Mouse (Mus musculus) stomach, postnatal 0 days (tissue): ENCODE results near the gene Prdm16. TPM values are rescaled to one million over a fixed set of nuclear protein-coding genes. Genes with fewer than 3 reads are reported as not detected.

Experiments used
- ATAC-seq: fragments of 200-750 bp; cut with Nextera tagmentation; 2 replicates; pipeline ENCODE4 v1.8.0; 2017; ENCODE audit not compliant: low FRiP score, low TSS enrichment
- DNase-seq: peaks from one replicate; pipeline ENCODE4 v3.0.0-alpha.2; 2016; ENCODE audit warnings: low spot score
- H3K27ac ChIP-seq: fragments of 300-500 bp; sonication (generic); replicated peaks from 2 replicates; pipeline ENCODE4 v1.5.1; 2014; ENCODE audit warnings: mild to moderate bottlenecking, control low read depth
- H3K27me3 ChIP-seq: fragments of 300-500 bp; sonication (generic); 2 replicates; pipeline ENCODE4 v1.6.1; 2014; ENCODE audit warnings: low read length; ENCODE audit not compliant: control insufficient read depth, insufficient read depth
- H3K36me3 ChIP-seq: fragments of 300-500 bp; sonication (generic); 2 replicates; pipeline ENCODE4 v1.6.1; 2014; ENCODE audit warnings: low read length, mixed read lengths; ENCODE audit not compliant: control insufficient read depth, insufficient read depth
- H3K4me1 ChIP-seq: fragments of 300-500 bp; sonication (generic); replicated peaks from 2 replicates; pipeline ENCODE4 v1.6.1; 2014; ENCODE audit warnings: antibody characterized with exemption; ENCODE audit not compliant: control insufficient read depth, insufficient read depth
- H3K4me2 ChIP-seq: fragments of 300-500 bp; sonication (generic); replicated peaks from 2 replicates; pipeline ENCODE4 v1.6.1; 2014; ENCODE audit warnings: low read depth, mild to moderate bottlenecking, control low read depth, moderate library complexity
- H3K4me3 ChIP-seq: fragments of 300-500 bp; sonication (generic); 2 replicates; pipeline ENCODE4 v1.5.1; 2014; ENCODE audit warnings: low read depth, low read length, control low read depth
- H3K9ac ChIP-seq: fragments of 300-500 bp; sonication (generic); 2 replicates; pipeline ENCODE4 v1.6.1; 2014; ENCODE audit warnings: mild to moderate bottlenecking, low read length, control low read depth, mixed read lengths
- H3K9me3 ChIP-seq: fragments of 300-500 bp; sonication (generic); 2 replicates; pipeline ENCODE4 v1.6.1; 2016; ENCODE audit warnings: low read length; ENCODE audit not compliant: control insufficient read depth
- CTCF ChIP-seq: IDR thresholded peaks from 2 replicates; pipeline ENCODE4 v1.5.1; 2016; ENCODE audit warnings: antibody characterized with exemption, low read depth, mild to moderate bottlenecking, moderate library complexity
- EP300 ChIP-seq: optimal IDR thresholded peaks from 2 replicates; pipeline ENCODE3; 2016; ENCODE audit warnings: antibody characterized with exemption
- WGBS: fragments of 180-500 bp; shearing (Covaris S2); extraction: QIAGEN DNeasy Blood & Tissue Kit; methylation state at CpG from one replicate; pipeline ENCODE4 v1.1.7; 2014; 5-methylcytosine and 5-hydroxymethylcytosine counted together
- polyA plus RNA-seq: library from polyadenylated mRNA; unstranded; fragments of >200 nt; fragmentation: Nextera tagmentation; extraction: Ambion mirVana; gene quantifications from 2 replicates; pipeline ENCODE4 v1.2.1, GENCODE M21; 2015

Prdm16 gene
- polyA plus RNA-seq, 1 experiment from 2014 or later, result 15.6 TPM

DNA sequence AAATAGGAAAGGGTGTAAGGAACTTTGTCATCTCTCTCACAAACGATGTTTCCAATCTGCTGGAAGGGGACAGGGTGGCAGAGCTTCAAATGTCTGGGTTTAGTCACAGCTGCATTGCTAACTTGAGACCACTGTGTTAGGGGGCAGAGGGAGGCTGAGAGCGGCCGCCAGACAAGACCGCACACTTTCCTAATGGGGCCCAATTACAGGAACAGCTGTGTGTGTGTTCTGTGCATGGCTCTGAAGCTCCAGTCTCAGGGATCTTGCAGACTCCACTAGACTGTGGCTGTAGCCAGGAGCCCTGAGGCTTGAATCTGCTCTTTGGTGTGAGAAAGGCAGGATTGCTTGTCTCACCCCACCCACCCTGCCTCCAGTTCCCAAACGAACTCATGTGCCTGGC lies 148.6 kb downstream of the Prdm16 start:
- WGBS, result 30% methylated on average over 5 of the region's 5 CpGs
- Histone ChIP-seq H3K4me1 (no peaks in the 10 kb centered on the region), H3K27me3 (no peaks in the 10 kb centered on the region), H3K9me3 (no peaks in the 10 kb centered on the region), H3K27ac (no peak overlapping the region), H3K4me2 (no peak overlapping the region), H3K4me3 (no peak overlapping the region), H3K9ac (no peak overlapping the region), H3K36me3 (no peaks in the 10 kb centered on the region; the same call in 1 of the 2 replicates)
- TF ChIP-seq EP300 (no peak), CTCF (no peak)
- ATAC-seq (no peak), DNase-seq (no peak)

DNA sequence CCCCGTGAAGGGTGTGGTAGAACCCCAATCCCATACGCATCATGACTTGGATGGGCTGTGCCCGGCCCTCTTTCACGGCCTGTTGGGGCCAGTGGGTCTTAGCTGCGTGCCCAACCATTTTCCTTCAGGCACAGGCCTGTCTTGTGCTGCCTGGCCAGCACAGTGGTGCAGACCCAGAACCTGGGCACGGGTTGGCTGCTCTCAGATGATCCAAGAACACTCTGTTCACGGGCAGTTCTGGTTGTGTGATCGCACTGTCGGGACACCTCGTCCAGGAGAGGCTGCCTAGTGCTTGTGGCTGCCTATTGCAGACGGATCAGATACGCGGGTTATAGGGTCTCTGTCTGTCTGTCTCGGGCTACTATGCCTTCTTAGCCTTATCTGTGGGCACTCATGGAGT lies 154.0 kb downstream of the Prdm16 start:
- no peaks in the 10 kb centered on the region for H3K36me3 ChIP-seq
- H3K4me3 ChIP-seq, result no peak overlapping the region
- H3K27ac ChIP-seq, result no peak overlapping the region
- H3K4me1 ChIP-seq, result peaks cover 11% of the 10 kb centered on the region
- no peaks in the 10 kb centered on the region for H3K9me3 ChIP-seq
- no peaks in the 10 kb centered on the region for H3K27me3 ChIP-seq
- H3K4me2 ChIP-seq, result no peak overlapping the region
- no peak for ATAC-seq
- H3K9ac ChIP-seq, result no peak overlapping the region
- no peak for TF ChIP-seq CTCF
- no peak for TF ChIP-seq EP300
- WGBS, result 68% methylated on average over 14 of the region's 14 CpGs
- DNase-seq, result no peak

DNA sequence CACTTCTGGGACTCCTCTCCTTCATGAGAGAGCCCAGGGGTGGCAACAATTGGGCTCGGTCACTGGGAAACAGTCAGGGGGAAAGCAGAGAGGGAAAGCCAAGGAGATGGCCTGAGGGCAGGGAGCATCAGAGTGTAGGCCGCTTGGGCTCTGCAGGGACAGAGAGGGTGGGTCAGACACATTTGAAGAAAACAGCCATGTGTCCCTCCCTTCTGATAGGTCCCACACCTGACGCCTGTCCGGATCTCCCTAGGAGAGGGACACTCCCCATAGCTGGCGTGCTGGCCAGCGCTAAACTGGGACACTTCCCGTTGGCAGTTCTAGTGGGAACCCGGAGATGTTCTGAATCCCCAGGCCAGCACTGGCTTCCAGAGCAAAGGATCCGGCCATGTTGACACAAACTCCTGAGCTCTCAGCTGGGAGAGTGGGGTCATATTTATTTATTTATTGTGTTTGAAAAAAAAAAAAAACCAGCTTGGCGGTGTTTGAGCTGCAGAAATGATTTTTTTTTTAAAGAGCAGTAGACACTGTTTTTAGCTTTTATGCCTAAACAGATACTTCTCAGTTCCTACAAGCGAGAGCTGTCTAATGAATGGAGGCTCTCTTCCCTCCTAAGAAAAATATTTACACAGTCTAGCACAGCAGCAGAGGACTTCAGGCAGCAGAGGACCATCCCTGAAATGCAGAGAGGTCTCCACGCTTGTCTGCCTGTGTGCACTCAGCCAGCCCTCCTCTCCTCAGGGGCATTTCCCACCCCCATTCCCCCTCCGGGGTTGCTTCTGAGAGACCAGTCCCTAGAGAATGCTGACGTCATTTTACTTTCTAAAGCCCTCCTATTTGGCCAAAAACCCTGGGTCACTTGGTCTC lies 154.7 kb downstream of the Prdm16 start:
- Histone ChIP-seq H3K9me3 (no peaks in the 10 kb centered on the region), H3K36me3 (no peaks in the 10 kb centered on the region), H3K9ac (no peak overlapping the region), H3K27me3 (no peaks in the 10 kb centered on the region), H3K4me3 (no peak overlapping the region), H3K4me2 (no peak overlapping the region), H3K4me1 (peaks cover 11% of the 10 kb centered on the region), H3K27ac (no peak overlapping the region)
- TF ChIP-seq CTCF, result no peak
- no peak for TF ChIP-seq EP300
- 30% methylated on average over 14 of the region's 14 CpGs for WGBS
- no peak for ATAC-seq
- DNase-seq, result no peak

DNA sequence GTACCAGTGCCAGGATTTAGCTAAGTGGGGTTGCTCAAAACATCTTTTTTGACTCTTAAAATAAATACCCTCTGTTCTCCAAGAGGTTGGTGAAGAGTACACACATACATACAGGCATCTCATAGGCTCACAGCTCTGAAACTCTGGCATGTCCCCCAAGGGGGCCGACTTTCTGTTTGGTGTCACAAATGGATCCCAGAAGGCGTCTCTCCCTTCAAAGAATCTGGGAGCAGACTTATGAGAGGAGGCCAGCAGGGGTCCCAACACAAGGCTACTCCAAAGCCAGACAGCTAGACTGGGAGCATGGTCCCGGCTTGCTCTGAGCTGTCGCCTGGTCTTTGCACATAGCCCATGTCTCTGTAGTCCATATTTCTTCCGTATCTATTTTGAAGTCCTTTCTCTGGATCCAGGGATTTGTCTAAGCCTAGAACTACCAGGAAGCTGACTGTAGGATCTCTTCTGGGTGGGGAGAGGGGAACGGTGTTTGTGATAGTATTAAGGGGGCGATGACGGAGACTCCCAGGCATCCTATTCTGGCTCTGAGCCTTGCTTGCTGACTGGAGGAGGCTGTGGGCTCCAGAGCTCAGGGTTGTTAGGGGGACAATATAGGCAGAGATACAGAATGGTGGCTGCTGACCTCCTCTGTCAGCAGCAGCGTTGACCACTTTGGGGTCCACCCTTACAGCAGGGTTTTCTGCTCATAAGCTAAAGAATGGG lies 156.0 kb downstream of the Prdm16 start:
- no peak overlapping the region for H3K9ac ChIP-seq
- H3K27me3 ChIP-seq, result no peaks in the 10 kb centered on the region
- H3K4me1 ChIP-seq, result peaks cover 11% of the 10 kb centered on the region
- H3K4me3 ChIP-seq, result no peak overlapping the region
- H3K27ac ChIP-seq, result peak overlapping the region; percentile 79; the same call in 1 of the 2 replicates
- WGBS, result 45% methylated on average over 9 of the region's 9 CpGs
- no peak for TF ChIP-seq EP300
- no peak; the same call in 1 of the 2 replicates for TF ChIP-seq CTCF
- H3K9me3 ChIP-seq, result no peaks in the 10 kb centered on the region
- no peak for ATAC-seq
- H3K4me2 ChIP-seq, result no peak overlapping the region
- DNase-seq, result no peak
- no peaks in the 10 kb centered on the region for H3K36me3 ChIP-seq

DNA sequence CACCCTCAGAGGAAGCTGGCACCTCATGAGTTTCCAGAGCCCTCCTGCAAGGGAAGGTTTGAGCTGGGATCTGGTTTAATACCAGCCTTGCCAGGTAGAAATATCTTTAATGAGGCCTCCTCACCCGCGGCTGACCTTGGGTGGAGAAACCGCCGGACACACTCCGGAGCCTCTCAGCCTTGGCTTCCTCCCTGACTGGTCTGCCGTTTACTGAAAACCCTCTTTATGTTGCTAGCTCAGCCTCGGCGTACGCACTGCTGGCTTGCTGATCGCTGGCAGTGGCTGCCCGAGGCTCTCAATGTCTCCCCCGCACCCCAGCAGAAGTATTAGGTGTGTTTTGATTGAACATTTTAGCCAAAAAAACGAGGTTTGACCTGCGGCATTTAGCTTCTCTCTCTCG lies 156.5 kb downstream of the Prdm16 start:
- WGBS, result 40% methylated on average over 15 of the region's 15 CpGs
- Histone ChIP-seq H3K4me2 (no peak overlapping the region), H3K4me1 (peaks cover 11% of the 10 kb centered on the region), H3K4me3 (no peak overlapping the region), H3K36me3 (no peaks in the 10 kb centered on the region), H3K9me3 (no peaks in the 10 kb centered on the region), H3K27ac (peak overlapping the region; percentile 79), H3K9ac (0 out of 2 replicates have a peak overlapping the region, but pooled peaks have one; percentile 13), H3K27me3 (no peaks in the 10 kb centered on the region)
- DNase-seq, result no peak
- ATAC-seq, result no peak
- no peak for TF ChIP-seq EP300
- no peak for TF ChIP-seq CTCF
